Mouse (Mus musculus): Measurements from ENCODE around the gene Coa6.

Coa6 gene

DNA sequence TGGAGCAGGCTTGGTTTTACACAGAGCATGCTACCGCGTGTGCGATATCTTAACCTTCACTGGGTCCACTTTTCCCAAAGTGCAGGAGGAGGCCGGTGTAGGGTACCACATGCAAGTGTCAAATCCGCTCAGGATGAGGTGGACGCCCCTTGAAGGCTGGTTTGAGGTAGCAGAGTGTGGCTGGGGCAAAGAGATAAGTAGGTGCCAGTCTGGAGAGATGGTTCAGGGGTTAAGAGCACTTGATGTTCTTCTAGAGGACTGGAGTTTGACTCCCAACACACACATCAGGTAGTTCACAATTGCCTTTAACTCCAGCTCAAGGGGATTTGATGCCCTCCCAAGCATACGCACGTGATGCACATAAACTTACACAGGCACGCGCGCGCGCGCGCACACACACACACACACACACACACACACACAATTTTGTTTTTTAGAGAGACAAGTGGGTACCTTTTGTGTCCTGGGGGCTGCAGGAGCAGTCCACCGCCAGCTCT is 51.5 kb downstream of the Coa6 start:
- DNase-seq, result peak; percentile 27

DNA sequence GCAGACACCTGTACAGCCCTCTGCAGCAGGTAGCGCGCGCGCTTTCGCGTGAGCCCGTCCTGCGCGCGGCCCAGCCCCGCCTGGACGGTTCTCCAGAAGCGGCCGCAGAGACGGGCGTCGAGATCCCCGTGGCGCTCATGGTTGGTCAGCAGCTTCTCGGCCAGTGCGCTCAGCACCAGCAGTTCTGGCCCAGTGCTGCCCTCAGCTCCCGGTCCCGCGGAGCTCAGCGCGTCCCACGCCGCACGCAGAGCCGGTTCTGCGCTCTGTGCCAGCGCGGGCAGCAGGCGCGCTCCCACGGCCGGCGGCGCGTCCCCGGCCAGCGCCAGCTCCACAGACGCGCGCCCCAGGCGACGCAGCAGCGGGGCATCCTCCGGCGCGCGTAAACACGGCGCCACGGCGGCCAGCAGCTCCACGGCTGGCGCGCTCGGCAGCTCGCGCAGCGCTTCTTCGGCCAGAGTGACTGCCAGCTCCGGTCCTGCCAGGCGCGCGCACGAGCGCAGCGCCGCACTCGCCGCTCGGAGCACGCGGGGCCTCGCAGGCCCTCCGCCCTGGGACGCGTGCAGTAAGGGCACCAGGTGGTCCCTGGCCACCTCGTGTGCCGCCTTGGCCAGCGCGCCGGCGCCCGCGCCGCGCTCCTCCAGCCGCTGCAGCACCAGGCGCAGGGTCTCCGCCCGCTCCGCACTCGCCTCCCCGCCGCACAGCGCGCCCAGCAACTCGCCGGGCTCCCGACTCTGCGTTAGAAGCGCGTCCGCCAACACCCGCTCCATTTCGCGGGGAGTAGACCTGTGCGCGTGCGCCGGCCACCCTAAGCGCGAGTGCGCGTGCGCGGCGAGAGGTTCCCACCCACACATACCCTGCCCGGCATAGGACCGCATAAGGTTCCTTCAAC is 52.2 kb downstream of the Coa6 start, which contains the start of gene Tarbp1:
TSS of gene Tarbp1 (minus strand) at position 767 of the 889 bp plus-strand sequence.
- DNase-seq, result peak; percentile 95

Measured in cerebellum, adult 11-12 months (tissue).